Mouse (Mus musculus) thymus, postnatal 10 days (tissue): Measurements from ENCODE around the gene Zscan4e.
"Not testable (repeated sequence)": the region's sequence is repeated elsewhere in the genome, so short reads cannot be mapped to it uniquely, and the experiment has no call there.

Experiments
- DNase-seq, 2 experiments: peaks; one replicate each; pipeline ENCODE4 v3.0.0; 2021; ENCODE audit warnings: low spot score in 2 of 2

Gene Zscan4e

DNA sequence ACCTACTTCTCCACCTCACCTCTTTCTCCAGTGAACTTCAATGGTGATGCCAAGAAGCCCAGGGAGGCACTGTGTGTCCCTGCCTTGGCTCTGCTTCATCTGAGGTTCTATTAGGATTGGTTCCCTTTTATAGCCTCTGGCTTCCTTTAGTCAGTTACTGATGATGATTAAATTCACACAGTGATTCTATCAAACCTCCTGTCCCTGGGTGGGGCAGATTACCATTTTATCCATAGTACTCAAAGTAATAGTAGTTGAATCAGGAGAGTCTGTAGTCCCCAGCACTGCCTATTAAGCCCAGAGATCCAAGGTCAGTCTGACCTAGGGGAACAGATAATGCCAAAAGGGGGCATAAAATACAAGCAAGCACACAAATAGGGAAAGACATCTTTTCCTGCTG lies at the start of gene Zscan4e:
Zscan4e (minus strand) TSS at position 101 of the 400 bp plus-strand sequence.
- DNase-seq = not testable (repeated sequence)
